15 mouse cellular contexts compared by ENCODE assay signal in the genomic region with DNA sequence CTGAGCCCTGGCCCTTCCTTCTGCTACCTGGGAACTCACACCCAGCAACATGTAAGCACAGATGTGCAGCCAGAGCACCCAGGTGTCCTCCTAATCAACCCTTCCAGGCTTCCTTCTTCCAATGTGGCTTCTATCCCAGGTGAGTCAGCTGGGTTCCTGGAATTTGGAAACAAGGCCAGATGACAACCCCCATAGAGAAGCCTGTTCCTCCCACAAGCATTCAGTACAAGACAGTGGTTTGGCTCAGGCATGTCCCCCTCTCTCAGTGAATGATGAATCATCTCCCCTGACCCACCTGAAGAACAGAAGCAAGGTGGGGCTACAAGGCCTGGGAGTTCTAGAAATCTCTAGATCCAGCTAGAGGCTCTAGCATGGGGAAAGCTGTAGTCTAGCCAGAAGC.
"Had no signal": no experiment of that assay in that cellular context is flagged by ENCODE, and none has a peak within 500 bp of the region (broad histone marks: within the 10 kb centered on the region; RNA-seq: fewer than 3 reads in every experiment).

No protein-coding gene starts in this region.

- H3K9ac ChIP-seq: neural tube, embryonic 15.5 days; stomach, embryonic 15.5 days had no signal

- H3K4me1 ChIP-seq: stomach, embryonic 15.5 days had no signal

- H3K4me3 ChIP-seq: neural tube, embryonic 15.5 days; stomach, embryonic 15.5 days had no signal

- H3K9me3 ChIP-seq: neural tube, embryonic 15.5 days; stomach, embryonic 15.5 days had no signal

- H3K36me3 ChIP-seq: neural tube, embryonic 15.5 days; stomach, embryonic 15.5 days had no signal

- H3K4me2 ChIP-seq: neural tube, embryonic 15.5 days; stomach, embryonic 15.5 days had no signal

- DNase-seq: retina, postnatal 1 day; right cerebral cortex, adult 18-20 months; right cerebral cortex, postnatal 14 days; right cerebral cortex, postnatal 25 days; right cerebral cortex, postnatal 4 days; spleen, adult 18-20 months; thymus, adult 18-20 months; thymus, adult 2 months; thymus, postnatal 14 days; thymus, postnatal 25 days; thymus, postnatal 36 days; thymus, postnatal 4 days had no signal

- H3K27me3 ChIP-seq: neural tube, embryonic 15.5 days; stomach, embryonic 15.5 days had no signal

- H3K27ac ChIP-seq: neural tube, embryonic 15.5 days; stomach, embryonic 15.5 days; stomach, postnatal 0 days had no signal
